Mouse (Mus musculus) heart, adult 9 months (tissue): ENCODE measurements around the gene Vps33b.
"Not testable (repeated sequence)": the region's sequence is repeated elsewhere in the genome, so short reads cannot be mapped to it uniquely, and the experiment has no call there.

Source experiments
- DNase-seq, 2 experiments: peaks; one replicate each; pipeline ENCODE4 v3.0.0; 2022; ENCODE audit warnings: low spot score in 2 of 2

The Vps33b gene

DNA sequence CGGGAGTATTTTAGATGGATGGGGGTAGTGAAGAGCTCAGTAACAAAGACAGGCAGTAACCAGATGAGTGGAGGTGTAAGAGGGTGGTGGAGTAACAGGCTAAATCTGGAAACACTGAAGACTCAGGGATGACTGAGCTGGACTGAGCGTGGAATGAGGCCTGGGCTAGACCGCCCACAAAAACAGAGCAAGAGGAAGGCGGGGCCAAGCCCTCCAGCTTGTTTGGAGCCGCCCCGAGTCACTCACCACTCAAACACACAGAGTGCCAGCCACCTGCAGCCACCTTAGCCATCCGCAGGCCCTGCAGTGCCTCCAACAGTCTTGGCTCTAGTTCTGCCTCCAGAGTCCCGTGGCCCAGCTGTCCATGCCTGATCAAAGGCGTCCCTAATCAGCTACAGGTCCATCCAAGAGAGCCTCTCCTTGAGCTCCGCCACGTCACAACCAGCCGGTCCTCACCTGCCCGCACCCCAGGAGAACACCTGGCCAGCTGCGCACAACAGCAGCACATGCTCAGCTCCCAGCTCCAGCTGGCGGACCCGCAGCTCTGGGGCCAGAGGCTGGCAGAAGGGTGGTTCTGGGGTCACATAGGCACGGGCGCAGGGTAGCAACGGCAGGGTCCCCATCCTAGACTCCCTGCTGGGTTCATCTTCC is 50.5 kb downstream of the Vps33b start:
- DNase-seq, result no peak

DNA sequence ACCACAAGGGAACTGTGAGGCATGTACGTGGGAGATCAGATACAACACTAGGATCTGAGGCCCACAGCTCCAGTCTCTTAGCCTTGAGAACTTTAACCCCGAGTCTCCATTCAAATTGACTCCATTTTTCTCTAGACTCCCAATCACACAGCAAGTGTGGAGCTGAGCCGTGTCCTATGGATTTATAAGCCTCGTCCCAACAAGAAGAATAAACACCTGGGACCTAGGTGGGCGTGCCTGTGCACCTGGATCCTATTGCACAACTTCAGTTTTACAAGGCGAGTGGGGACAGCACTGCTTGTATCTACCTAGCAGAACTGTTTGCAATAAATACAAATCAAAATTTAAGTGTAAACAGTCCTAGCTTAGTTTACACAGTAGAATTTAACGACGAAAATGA is 53.9 kb downstream of the Vps33b start:
- no peak for DNase-seq

DNA sequence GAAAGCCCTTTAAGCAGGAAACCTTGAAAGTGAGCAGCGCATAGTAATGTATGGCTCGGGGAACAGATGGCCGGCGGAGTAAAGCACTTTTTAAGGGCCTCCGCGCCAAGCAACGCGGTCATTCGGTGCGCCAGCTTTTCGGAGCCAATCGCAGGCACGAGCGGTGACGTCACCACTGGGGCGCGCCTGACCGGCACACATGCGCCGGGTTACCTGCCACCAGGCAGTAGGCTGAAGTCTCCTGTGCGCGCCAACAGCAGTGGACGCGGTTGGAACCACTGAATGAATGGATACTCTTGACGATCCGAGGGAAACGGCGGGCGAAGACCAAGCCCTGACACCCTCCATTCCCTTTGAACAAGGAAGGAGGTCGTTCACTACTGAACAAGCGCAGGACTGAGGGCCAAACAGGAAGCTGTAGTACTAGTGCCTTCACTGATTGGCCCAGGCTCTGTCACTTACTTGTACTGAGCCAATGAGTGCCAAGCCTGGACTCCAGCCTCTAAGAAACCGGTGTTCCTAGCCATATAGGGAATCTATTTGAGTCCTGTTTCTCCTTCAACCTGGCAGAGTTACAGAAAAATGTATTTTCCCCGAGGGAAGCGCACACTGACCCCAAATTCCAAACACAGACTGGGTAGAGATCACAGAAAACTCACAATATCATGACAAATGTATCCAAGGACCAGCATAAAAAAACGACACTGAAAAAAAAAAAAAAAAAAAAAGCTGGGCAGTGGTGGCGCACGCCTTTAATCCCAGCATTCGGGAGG is 54.8 kb downstream of the Vps33b start, which contains the start of gene Rccd1:
TSS of gene Rccd1 (minus strand) at position 412 of the 773 bp plus-strand sequence.
- DNase-seq, result peak; percentile 97 to 98

DNA sequence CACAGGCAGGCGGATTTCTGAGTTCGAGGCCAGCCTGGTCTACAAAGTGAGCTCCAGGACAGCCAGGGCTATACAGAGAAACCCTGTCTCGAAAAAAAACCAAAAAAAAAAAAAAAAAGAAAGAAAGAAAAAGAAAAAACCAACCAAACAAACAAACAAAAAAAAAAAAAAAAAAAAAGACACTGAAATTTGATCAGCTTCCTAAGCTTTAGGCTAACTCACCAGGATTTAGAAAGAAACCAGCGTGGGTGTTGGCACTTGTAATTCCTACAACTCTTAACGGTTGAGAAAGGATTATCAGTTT is 55.3 kb downstream of the Vps33b start:
- not testable (repeated sequence) for DNase-seq

DNA sequence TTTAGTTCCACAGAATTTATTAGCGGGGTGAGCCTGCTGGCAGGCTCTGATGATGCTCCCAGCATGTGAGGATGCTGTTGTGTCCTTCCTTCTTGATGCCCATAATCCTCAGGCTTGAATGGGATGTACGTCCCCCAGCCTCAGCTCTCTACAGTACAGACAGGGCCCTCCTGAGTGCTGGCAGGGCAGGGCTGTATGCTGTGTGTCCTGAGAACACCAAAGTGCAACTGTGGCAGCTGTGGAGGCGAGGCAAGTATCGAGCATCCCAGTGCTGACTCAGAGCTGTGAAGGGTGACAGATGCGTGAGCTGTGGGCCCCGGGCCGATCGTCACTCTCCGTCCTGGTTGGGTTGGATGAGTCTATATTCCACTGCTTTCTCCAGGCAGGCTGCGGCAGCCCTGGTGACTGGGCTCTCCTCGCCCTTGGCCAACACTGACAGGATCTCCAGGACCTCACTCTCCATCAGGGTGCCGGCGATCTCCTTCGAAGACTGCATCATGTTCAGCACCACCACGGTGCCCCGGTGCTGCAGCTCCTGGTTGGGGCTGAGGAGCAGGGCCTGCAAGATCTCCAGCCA is 55.9 kb downstream of the Vps33b start:
- no peak for DNase-seq

DNA sequence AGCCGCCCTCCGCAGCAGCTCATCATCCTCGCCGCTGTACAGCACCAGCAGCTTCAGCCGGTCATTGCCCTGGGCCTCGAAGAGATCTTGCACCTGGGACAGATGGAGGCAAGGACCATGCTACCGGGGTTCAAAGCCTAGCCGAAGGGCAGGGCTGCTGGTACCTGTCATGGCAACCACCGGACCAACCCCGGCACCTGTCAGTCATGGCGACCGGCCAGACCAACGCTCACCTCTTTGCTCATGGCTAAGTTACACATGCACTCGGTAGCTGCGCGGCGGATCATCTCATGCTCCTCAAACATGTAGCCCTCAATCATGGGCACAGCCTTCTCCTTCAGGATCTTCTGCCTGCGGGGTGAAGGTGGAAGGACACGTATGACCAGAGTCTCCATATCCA is 56.6 kb downstream of the Vps33b start:
- no peak for DNase-seq

DNA sequence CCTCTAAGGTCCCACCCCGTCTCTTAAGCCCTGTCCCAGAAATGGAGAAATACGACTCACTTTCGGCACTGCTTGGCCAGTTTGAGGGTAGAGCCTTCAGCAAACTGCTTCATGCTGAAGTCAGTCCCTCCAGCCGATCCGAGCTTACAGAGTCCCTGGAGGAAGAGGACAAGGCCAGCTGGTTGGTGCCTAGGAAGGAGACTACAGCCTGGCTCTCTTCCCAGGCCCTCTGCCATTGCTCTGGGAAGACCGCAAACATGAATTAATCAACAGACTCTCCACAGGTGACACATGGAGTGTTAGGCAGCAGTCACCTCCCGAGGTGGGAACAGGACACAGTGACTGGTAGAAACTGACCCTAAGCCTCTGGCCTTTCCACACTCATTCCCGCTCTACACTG is 60.8 kb downstream of the Vps33b start:
- DNase-seq, result no peak

DNA sequence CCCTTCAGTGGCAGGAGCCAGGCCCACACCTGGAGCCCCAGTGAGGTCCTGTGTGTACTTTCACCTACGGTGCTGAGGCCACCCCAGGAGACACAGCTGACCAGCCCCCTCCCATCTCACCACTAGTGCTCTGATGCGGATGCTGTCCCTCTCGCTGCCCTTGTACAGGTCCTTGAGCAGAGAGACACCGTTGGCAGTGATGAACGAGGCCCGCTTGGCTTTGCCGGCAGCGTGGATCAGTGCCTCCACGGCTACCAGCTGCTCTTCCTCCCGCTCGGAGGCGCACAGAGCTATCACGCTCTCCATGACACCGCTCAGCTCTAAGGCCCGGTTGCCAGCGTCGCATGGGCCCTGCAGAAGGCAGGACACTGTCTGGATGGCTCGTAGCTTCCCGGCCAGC is 62.0 kb downstream of the Vps33b start:
- no peak for DNase-seq

DNA sequence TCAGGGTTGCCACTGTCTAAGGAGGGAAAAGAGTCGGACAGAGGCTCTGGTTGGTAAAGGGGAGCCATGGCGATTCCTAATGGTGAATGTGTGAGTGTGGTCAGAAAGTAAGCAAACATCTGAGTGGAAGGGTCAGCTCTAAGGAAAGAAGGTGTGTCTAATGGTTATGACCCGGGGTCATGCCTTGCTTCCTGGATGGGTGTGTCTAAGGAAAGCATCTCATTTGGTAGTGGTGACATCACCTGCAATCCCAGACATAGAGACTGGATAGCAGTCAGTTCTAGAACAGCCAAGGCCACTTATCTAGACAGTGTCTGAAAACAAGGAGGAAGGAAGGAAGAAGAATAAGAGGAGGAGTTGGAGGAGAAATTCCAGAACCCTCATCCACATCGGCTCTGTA is 65.4 kb downstream of the Vps33b start:
- DNase-seq, result no peak

DNA sequence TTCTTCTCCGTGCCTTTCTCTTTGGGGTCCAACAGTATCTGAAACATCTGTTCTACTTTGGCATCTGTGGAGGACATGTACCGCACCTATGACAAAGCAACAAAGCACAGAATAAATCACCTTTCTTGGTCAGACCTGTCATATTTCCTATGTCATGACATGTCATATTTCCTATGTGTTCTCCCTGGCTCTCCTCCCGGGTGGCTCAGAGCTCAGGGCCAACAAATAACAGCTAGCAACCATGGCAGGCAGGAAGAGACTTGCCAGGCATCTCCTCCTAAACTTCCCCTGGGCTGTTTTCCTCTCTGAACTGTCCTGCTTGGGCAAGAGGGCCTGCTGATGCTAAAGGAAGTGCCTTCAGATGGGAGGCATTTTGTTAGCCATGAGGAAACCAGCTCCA is 67.5 kb downstream of the Vps33b start:
- no peak for DNase-seq

DNA sequence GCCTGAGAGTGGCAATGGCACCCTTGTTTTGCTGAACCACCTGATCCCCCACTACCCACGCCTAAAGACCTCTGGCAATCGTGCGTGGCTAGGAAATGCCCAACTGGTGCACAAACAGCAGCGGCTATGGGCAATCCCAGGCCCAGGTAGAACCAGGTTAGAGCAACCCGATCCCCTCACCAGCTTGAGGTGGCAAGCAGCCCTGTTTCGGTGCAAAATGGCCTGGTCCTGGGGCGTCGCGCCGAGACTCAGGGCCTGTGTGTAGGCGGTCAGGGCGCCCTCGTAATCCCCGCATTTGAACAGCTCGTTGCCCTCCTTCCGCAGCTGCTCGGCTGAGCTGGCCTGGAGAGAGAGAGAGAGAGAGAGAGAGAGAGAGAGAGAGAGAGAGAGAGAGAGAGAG is 69.9 kb downstream of the Vps33b start:
- peak in 1 of 2 experiments; percentile 35 for DNase-seq

DNA sequence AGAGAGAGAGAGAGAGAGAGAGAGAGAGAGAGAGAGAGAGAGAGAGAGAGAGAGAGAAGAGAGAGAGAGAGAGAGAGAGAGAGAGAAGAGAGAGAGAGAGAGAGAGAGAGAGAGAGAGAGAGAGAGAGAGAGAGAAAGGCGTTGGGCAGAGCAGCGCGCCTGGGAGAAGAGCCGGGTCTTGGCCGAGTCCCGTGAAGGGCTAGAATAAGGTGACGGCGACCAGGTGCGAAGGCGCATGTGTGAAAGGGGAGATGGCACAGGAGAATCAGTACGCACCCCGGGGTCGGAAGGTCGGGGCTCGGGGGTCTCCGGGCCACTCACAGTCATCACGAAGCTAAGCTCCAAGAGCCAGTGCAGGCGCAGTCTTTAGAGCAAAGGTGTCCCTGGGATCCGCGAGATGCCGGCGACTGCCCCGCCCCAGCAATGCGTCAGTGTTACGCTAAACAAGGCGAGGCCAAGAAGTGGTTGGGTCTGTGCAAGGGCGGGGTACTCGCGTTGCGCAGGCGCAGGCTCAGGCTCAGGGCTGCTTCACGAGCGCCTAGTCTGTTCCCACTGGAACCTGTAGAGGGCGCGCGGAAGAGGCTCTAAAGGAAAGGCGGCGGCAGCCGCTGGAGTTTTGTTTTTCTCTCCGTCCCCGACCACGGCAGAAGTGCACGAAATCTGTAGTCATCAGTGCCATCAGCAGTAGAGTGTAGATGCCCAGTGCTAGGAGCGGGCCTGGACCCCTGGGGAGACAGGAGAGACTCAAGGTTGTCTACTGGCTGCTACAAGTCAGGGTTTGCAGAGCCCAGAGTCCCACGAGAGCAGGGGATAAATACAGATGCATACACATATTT is 70.6 kb downstream of the Vps33b start:
- peak; percentile 98 for DNase-seq

DNA sequence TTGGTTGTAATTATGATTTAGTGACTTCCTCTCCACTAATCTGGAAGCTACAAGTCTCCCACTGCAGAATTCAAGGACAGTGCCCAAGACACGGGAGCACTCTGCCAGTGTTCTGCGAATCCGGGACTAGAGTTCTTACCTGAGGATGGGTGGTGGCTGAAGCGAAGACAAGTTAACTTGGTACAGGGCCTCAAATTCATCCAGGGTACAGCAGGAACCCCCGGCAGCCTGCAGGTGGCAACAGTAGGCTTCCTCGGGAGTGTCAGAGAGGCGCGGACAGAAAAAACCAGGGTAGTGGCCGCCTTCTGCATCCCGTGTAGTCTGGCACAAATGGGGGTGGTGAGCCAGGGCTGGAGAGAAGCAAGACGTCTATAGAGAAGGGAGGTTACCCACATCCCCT is 71.3 kb downstream of the Vps33b start, which contains the start of gene Unc45a:
TSS of gene Unc45a (minus strand) at position 213 of the 400 bp plus-strand sequence.
- peak; percentile 69 for DNase-seq
